Mouse (Mus musculus): Measurements from ENCODE around the gene Myh9. TPM values are rescaled to one million over a fixed set of nuclear protein-coding genes. Genes with fewer than 3 reads are reported as not detected.

Gene Myh9
- polyA plus RNA-seq, 1 experiment from 2014 or later, result 31.8 TPM

DNA sequence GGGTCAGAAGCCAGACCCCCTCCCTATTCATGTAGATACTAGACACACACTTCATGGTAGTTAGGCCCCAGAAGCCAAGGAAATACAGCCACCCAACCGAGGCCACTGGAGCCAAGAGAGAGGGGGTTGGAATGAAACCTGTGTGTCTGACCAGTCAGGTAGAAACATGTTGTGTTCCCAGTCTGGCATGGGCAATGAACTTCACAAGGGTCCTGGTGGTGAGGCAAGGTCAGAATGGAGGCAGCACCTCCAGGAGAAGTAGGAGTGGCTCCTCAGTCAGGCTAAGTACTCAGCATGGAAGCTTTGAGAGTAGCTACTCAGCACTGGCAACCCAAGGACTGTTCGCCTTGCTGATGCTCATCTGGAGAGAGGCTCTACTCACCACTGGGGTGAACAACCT lies 12.4 kb downstream of the Myh9 start:
- Histone ChIP-seq H3K36me3 (ENCODE audit: control insufficient read depth, insufficient read depth, low read length) (peaks cover 5% of the 10 kb centered on the region; the same call in 1 of the 2 replicates), H3K9ac (ENCODE audit: low read depth, low read length) (no peak overlapping the region), H3K4me2 (no peak overlapping the region), H3K9me3 (replicated peaks; ENCODE audit: control insufficient read depth, low read length) (no peaks in the 10 kb centered on the region), H3K27ac (ENCODE audit: low read depth, low read length) (no peak overlapping the region), H3K4me1 (ENCODE audit: control insufficient read depth, insufficient read depth, low read length) (peaks cover 46% of the 10 kb centered on the region), H3K4me3 (ENCODE audit: low read depth, low read length) (no peak overlapping the region), H3K27me3 (ENCODE audit: control insufficient read depth, insufficient read depth, low read length) (no peaks in the 10 kb centered on the region)
- WGBS (ENCODE audit: insufficient replicate concordance), result 84% methylated on average over 2 of the region's 2 CpGs
- ATAC-seq (replicated peaks; ENCODE audit: insufficient number of reproducible peaks, low FRiP score, low TSS enrichment), result no peak

DNA sequence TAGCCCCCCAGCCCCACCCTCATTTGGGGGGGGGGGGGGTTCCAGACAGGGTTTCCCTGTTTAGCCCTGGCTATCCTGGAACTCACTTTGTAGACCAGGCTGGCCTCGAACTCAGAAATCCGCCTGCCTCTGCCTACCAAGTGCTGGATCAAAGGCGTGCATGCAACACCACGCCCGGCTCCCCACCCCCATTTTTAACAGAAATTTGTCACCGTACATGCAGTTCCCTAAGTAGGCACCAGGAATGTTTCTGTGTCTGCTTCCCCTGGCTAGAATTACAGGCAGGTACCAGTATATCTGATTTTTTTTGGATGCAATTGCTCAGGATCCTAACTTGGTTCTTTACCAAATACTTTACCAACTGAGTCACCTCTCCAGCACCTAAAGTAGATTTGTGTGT lies 13.1 kb downstream of the Myh9 start:
- 94% methylated on average over 6 of the region's 6 CpGs for WGBS (ENCODE audit: insufficient replicate concordance)
- Histone ChIP-seq H3K4me3 (ENCODE audit: low read depth, low read length) (no peak overlapping the region), H3K9me3 (replicated peaks; ENCODE audit: control insufficient read depth, low read length) (no peaks in the 10 kb centered on the region), H3K4me1 (ENCODE audit: control insufficient read depth, insufficient read depth, low read length) (peaks cover 46% of the 10 kb centered on the region), H3K36me3 (ENCODE audit: control insufficient read depth, insufficient read depth, low read length) (peaks cover 5% of the 10 kb centered on the region; the same call in 1 of the 2 replicates), H3K4me2 (no peak overlapping the region), H3K9ac (ENCODE audit: low read depth, low read length) (no peak overlapping the region), H3K27ac (ENCODE audit: low read depth, low read length) (no peak overlapping the region), H3K27me3 (ENCODE audit: control insufficient read depth, insufficient read depth, low read length) (no peaks in the 10 kb centered on the region)
- no peak for ATAC-seq (replicated peaks; ENCODE audit: insufficient number of reproducible peaks, low FRiP score, low TSS enrichment)

DNA sequence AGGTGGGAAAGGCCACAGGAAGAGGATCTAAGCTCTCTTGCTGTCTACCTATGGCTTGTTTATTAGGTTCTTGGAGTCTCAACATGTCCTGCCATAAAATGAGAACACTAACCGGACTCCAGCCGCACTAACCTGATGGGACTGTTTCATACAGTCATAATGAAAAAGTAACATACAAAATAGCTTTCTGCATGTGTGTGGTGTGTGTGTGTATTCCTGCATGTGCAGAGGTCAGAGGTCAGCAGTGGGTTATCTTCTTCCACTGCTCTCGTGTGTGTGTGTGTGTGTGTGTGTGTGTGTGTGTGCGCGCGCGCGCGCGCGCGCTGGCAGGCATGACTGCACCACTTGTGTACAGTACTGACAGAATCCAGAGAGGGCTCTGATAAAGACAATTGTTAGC lies 13.7 kb downstream of the Myh9 start:
- Histone ChIP-seq H3K9ac (ENCODE audit: low read depth, low read length) (no peak overlapping the region), H3K4me1 (ENCODE audit: control insufficient read depth, insufficient read depth, low read length) (peaks cover 49% of the 10 kb centered on the region), H3K36me3 (ENCODE audit: control insufficient read depth, insufficient read depth, low read length) (peaks cover 5% of the 10 kb centered on the region; the same call in 1 of the 2 replicates), H3K4me2 (no peak overlapping the region), H3K27me3 (ENCODE audit: control insufficient read depth, insufficient read depth, low read length) (no peaks in the 10 kb centered on the region), H3K4me3 (ENCODE audit: low read depth, low read length) (no peak overlapping the region), H3K9me3 (replicated peaks; ENCODE audit: control insufficient read depth, low read length) (no peaks in the 10 kb centered on the region), H3K27ac (ENCODE audit: low read depth, low read length) (peak overlapping the region; percentile 68)
- no peak for ATAC-seq (replicated peaks; ENCODE audit: insufficient number of reproducible peaks, low FRiP score, low TSS enrichment)
- 88% methylated on average over 12 of the region's 12 CpGs for WGBS (ENCODE audit: insufficient replicate concordance)

DNA sequence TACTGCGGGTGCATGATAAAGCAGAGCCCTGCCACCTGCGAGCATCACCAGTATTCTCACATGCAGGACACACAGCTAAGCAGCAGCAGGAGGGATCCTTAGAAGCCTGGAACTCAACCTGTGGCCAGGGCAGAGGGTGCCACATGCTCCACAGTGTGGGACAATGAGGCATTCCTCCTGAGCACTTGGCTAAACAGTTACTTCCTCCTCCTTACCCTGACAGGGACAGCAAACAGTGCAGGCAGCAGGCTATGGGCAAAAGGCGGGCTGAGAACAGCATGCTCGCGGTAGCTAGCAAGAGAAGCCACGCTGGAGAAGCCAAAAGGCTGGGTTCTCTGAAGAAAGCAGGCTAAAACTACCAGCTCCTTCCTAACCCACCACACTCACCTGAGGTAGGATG lies 14.2 kb downstream of the Myh9 start:
- no peak for ATAC-seq (replicated peaks; ENCODE audit: insufficient number of reproducible peaks, low FRiP score, low TSS enrichment)
- peak overlapping the region; percentile 68 for H3K27ac ChIP-seq (ENCODE audit: low read depth, low read length)
- H3K4me3 ChIP-seq (ENCODE audit: low read depth, low read length), result no peak overlapping the region
- H3K9ac ChIP-seq (ENCODE audit: low read depth, low read length), result peak overlapping the region; percentile 11; the same call in 1 of the 2 replicates
- peaks cover 5% of the 10 kb centered on the region; the same call in 1 of the 2 replicates for H3K36me3 ChIP-seq (ENCODE audit: control insufficient read depth, insufficient read depth, low read length)
- peaks cover 54% of the 10 kb centered on the region for H3K4me1 ChIP-seq (ENCODE audit: control insufficient read depth, insufficient read depth, low read length)
- H3K4me2 ChIP-seq, result peak overlapping the region; percentile 1; the same call in 1 of the 2 replicates
- H3K27me3 ChIP-seq (ENCODE audit: control insufficient read depth, insufficient read depth, low read length), result no peaks in the 10 kb centered on the region
- no peaks in the 10 kb centered on the region for H3K9me3 ChIP-seq (replicated peaks; ENCODE audit: control insufficient read depth, low read length)
- WGBS (ENCODE audit: insufficient replicate concordance), result 15% methylated on average over 6 of the region's 6 CpGs

DNA sequence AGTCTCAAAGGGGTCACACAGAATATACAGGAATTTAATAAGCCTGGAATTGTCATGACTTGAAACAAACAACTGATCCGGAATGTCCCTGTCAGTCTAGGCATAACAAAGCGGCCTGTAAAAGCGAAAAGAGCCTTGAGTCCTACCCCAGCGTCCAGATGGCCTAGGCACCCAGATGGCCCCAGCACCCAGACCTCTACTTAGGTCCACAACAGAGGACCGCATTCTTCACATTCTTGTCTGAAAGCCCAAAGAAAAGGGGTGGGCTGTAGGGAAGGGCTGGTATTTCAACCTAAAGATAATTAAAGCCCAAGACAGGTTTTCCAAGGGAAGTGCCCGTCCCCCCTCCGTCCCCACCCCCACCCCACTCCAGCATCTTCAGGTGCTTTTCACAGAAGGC lies 14.6 kb downstream of the Myh9 start:
- Histone ChIP-seq H3K4me3 (ENCODE audit: low read depth, low read length) (no peak overlapping the region), H3K27ac (ENCODE audit: low read depth, low read length) (peak overlapping the region; percentile 68), H3K27me3 (ENCODE audit: control insufficient read depth, insufficient read depth, low read length) (no peaks in the 10 kb centered on the region), H3K9me3 (replicated peaks; ENCODE audit: control insufficient read depth, low read length) (no peaks in the 10 kb centered on the region), H3K9ac (ENCODE audit: low read depth, low read length) (0 out of 2 replicates have a peak overlapping the region, but pooled peaks have one; percentile 11), H3K4me1 (ENCODE audit: control insufficient read depth, insufficient read depth, low read length) (peaks cover 58% of the 10 kb centered on the region), H3K36me3 (ENCODE audit: control insufficient read depth, insufficient read depth, low read length) (peaks cover 3% of the 10 kb centered on the region; the same call in 1 of the 2 replicates), H3K4me2 (peak overlapping the region; percentile 1; the same call in 1 of the 2 replicates)
- no peak for ATAC-seq (replicated peaks; ENCODE audit: insufficient number of reproducible peaks, low FRiP score, low TSS enrichment)
- WGBS (ENCODE audit: insufficient replicate concordance), result 26% methylated on average over 7 of the region's 7 CpGs

DNA sequence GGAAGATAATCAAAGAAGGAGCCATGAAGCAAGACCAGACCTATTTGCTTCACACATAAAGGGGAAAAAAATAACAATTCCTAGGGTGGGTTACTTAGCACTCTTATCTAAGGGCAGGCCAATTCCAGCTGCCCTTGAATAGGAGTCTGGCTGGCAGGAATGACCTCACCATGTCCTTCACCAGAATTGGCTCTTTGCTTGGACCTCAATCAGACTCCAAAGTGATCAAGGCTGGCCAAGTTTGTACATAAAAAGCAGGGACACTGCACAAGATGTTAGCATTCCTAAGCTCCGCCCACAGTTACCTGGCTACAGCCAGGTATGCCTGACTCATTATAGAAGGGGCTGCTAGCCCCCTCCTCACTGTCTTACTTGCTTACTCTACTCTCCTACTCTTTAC lies 16.6 kb downstream of the Myh9 start:
- Histone ChIP-seq H3K4me2 (no peak overlapping the region), H3K9ac (ENCODE audit: low read depth, low read length) (no peak overlapping the region), H3K9me3 (replicated peaks; ENCODE audit: control insufficient read depth, low read length) (no peaks in the 10 kb centered on the region), H3K36me3 (ENCODE audit: control insufficient read depth, insufficient read depth, low read length) (no peaks in the 10 kb centered on the region), H3K4me1 (ENCODE audit: control insufficient read depth, insufficient read depth, low read length) (peaks cover 75% of the 10 kb centered on the region), H3K4me3 (ENCODE audit: low read depth, low read length) (no peak overlapping the region), H3K27ac (ENCODE audit: low read depth, low read length) (peak overlapping the region; percentile 32; the same call in 1 of the 2 replicates), H3K27me3 (ENCODE audit: control insufficient read depth, insufficient read depth, low read length) (no peaks in the 10 kb centered on the region)
- 81% methylated on average over 1 of the region's 1 CpGs for WGBS (ENCODE audit: insufficient replicate concordance)
- ATAC-seq (replicated peaks; ENCODE audit: insufficient number of reproducible peaks, low FRiP score, low TSS enrichment), result no peak

DNA sequence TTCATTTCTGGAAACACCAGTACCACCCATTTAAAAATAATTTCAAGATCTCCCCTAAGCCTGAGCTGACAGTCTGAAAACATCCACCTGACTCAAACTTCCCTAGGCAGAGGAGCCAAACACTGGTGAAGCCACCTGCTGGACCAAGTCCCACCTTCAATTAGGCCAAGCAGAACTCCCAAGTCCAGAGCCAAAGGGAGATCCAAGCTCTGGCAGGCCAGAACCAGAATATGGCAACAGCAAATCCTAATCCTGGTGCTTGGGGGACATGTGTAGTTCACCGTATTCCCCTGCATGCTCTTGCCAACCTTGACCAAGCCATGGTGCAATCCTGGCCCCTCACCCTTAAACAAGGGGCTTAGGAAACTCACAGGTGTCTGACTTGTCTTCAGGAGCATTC lies 17.7 kb downstream of the Myh9 start:
- WGBS (ENCODE audit: insufficient replicate concordance), result 96% methylated on average over 1 of the region's 1 CpGs
- Histone ChIP-seq H3K9ac (ENCODE audit: low read depth, low read length) (no peak overlapping the region), H3K4me1 (ENCODE audit: control insufficient read depth, insufficient read depth, low read length) (peaks cover 82% of the 10 kb centered on the region), H3K27me3 (ENCODE audit: control insufficient read depth, insufficient read depth, low read length) (no peaks in the 10 kb centered on the region), H3K4me3 (ENCODE audit: low read depth, low read length) (no peak overlapping the region), H3K9me3 (replicated peaks; ENCODE audit: control insufficient read depth, low read length) (no peaks in the 10 kb centered on the region), H3K36me3 (ENCODE audit: control insufficient read depth, insufficient read depth, low read length) (no peaks in the 10 kb centered on the region), H3K4me2 (no peak overlapping the region), H3K27ac (ENCODE audit: low read depth, low read length) (no peak overlapping the region; the same call in 1 of the 2 replicates)
- ATAC-seq (replicated peaks; ENCODE audit: insufficient number of reproducible peaks, low FRiP score, low TSS enrichment), result no peak

DNA sequence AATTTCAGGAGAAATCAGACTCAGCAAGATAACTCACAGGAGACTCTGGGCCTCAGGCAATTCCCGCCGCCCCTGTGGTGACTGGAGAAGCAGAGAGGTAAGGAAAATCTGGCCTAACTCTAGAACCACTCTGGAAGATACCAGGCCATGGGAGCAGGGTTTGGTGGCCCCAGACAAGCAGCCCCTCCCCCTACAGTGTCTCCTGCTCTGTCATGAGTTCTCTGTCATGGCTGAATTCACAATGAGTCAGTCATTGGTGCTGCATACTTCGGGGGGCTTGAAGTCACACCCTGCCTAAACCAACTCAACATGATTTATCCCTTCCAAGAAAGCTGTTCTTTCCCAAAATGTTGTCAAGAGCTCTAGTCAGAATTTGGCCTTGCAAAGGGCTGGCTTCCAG lies 18.3 kb downstream of the Myh9 start:
- no peaks in the 10 kb centered on the region for H3K36me3 ChIP-seq (ENCODE audit: control insufficient read depth, insufficient read depth, low read length)
- H3K4me2 ChIP-seq, result no peak overlapping the region
- no peaks in the 10 kb centered on the region for H3K9me3 ChIP-seq (replicated peaks; ENCODE audit: control insufficient read depth, low read length)
- no peak for ATAC-seq (replicated peaks; ENCODE audit: insufficient number of reproducible peaks, low FRiP score, low TSS enrichment)
- 58% methylated on average over 3 of the region's 3 CpGs for WGBS (ENCODE audit: insufficient replicate concordance)
- H3K27ac ChIP-seq (ENCODE audit: low read depth, low read length), result peak overlapping the region; percentile 66
- H3K4me1 ChIP-seq (ENCODE audit: control insufficient read depth, insufficient read depth, low read length), result peaks cover 83% of the 10 kb centered on the region
- H3K9ac ChIP-seq (ENCODE audit: low read depth, low read length), result 0 out of 2 replicates have a peak overlapping the region, but pooled peaks have one; percentile 28
- H3K27me3 ChIP-seq (ENCODE audit: control insufficient read depth, insufficient read depth, low read length), result no peaks in the 10 kb centered on the region
- H3K4me3 ChIP-seq (ENCODE audit: low read depth, low read length), result no peak overlapping the region

DNA sequence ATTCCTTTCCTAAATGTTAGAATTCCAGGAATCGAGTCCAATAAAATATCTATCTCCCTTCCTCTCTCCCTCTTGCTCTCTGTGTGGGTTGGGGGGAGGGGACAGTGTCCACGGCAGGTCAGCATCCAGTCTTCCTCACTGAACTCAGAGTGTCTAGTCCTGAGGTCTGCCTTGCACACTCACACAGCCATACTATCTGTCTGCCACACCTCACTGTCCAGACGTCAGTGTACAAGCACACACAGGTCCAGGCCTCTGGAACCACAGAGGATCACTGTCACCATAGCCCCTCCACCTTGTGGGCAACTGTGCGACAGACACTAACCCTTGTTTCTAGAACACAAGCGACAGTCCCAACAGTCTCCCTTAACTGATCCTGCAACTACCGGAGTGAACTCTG lies 18.8 kb downstream of the Myh9 start:
- Histone ChIP-seq H3K4me3 (ENCODE audit: low read depth, low read length) (no peak overlapping the region), H3K27me3 (ENCODE audit: control insufficient read depth, insufficient read depth, low read length) (no peaks in the 10 kb centered on the region), H3K9me3 (replicated peaks; ENCODE audit: control insufficient read depth, low read length) (no peaks in the 10 kb centered on the region), H3K27ac (ENCODE audit: low read depth, low read length) (peak overlapping the region; percentile 66), H3K4me2 (no peak overlapping the region; the same call in 1 of the 2 replicates), H3K4me1 (ENCODE audit: control insufficient read depth, insufficient read depth, low read length) (peaks cover 85% of the 10 kb centered on the region), H3K36me3 (ENCODE audit: control insufficient read depth, insufficient read depth, low read length) (no peaks in the 10 kb centered on the region), H3K9ac (ENCODE audit: low read depth, low read length) (0 out of 2 replicates have a peak overlapping the region, but pooled peaks have one; percentile 16)
- no peak for ATAC-seq (replicated peaks; ENCODE audit: insufficient number of reproducible peaks, low FRiP score, low TSS enrichment)
- 46% methylated on average over 6 of the region's 6 CpGs for WGBS (ENCODE audit: insufficient replicate concordance)
